ENCODE assay signal across 26 mouse cellular contexts in genomic region chr14:74169131-74169875, GRCm38 (mm10).
DNase-seq lines count a peak whose midpoint lies in the region; ATAC-seq and TF ChIP-seq lines count a peak whose summit lies in the region.
"Had no signal": no experiment of that assay in that cellular context is flagged by ENCODE, and none has a peak within 500 bp of the region (broad histone marks: within the 10 kb centered on the region; RNA-seq: fewer than 3 reads in every experiment).

No protein-coding gene starts in this region.

- 54% methylated on average over 2 of the region's 2 CpGs for WGBS in kidney, embryonic 15.5 days
- 55% methylated on average over 2 of the region's 2 CpGs for WGBS in kidney, embryonic 14.5 days
- WGBS in forebrain, embryonic 15.5 days: 88% methylated on average over 2 of the region's 2 CpGs

- H3K4me3 ChIP-seq in kidney, embryonic 15.5 days (replicated peaks): no peak overlapping the region
- no peak overlapping the region for H3K4me3 ChIP-seq in kidney, embryonic 14.5 days (ENCODE audit: low read length)
- H3K4me3 ChIP-seq in embryonic fibroblast, embryonic 13.5 days (ENCODE audit: insufficient read depth, low read length): no peak overlapping the region
- H3K4me3 ChIP-seq in forebrain, embryonic 15.5 days: no peak overlapping the region
- H3K4me3 ChIP-seq: embryonic facial prominence, embryonic 13.5 days; forebrain, embryonic 10.5 days; heart, adult 2 months; heart, embryonic 15.5 days; hindbrain, embryonic 13.5 days; intestine, embryonic 15.5 days had no signal

- no peak for TF ChIP-seq CTCF in embryonic fibroblast, embryonic 13.5 days (IDR thresholded peaks at IDR 0.05; ENCODE audit: borderline replicate concordance, insufficient read depth, low read length)

- peak; percentile 49; the same call in 1 of the 2 replicates for ATAC-seq in kidney, embryonic 15.5 days (replicated peaks; ENCODE audit: low FRiP score)
- ATAC-seq in kidney, embryonic 14.5 days (ENCODE audit: low FRiP score, low TSS enrichment): no peak
- no peak for ATAC-seq in forebrain, embryonic 15.5 days (replicated peaks)
- ATAC-seq: activated CD4-positive, CD25-positive, alpha-beta regulatory T cell, adult 4 months; forebrain, embryonic 14.5 days; hindbrain, postnatal 0 days; intestine, embryonic 15.5 days had no signal

- H3K4me2 ChIP-seq in kidney, embryonic 15.5 days: no peak overlapping the region
- no peak overlapping the region for H3K4me2 ChIP-seq in kidney, embryonic 14.5 days (replicated peaks; ENCODE audit: low read depth, low read length)
- H3K4me2 ChIP-seq in forebrain, embryonic 15.5 days (replicated peaks): no peak overlapping the region
- H3K4me2 ChIP-seq: embryonic facial prominence, embryonic 13.5 days; heart, embryonic 11.5 days; heart, embryonic 15.5 days; hindbrain, embryonic 13.5 days; intestine, embryonic 15.5 days had no signal

- no peaks in the 10 kb centered on the region for H3K27me3 ChIP-seq in kidney, embryonic 15.5 days
- no peaks in the 10 kb centered on the region for H3K27me3 ChIP-seq in kidney, embryonic 14.5 days (ENCODE audit: control insufficient read depth, insufficient read depth, low read length)
- H3K27me3 ChIP-seq in forebrain, embryonic 15.5 days: no peaks in the 10 kb centered on the region
- H3K27me3 ChIP-seq: CH12.LX; embryonic facial prominence, embryonic 13.5 days; heart, embryonic 15.5 days; hindbrain, embryonic 13.5 days; intestine, embryonic 15.5 days had no signal

- H3K4me1 ChIP-seq in kidney, embryonic 15.5 days: no peaks in the 10 kb centered on the region
- H3K4me1 ChIP-seq in kidney, embryonic 14.5 days (ENCODE audit: control insufficient read depth, insufficient read depth, low read length): no peaks in the 10 kb centered on the region
- H3K4me1 ChIP-seq in embryonic fibroblast, embryonic 13.5 days (ENCODE audit: control insufficient read depth, insufficient read depth, low read length): peaks cover 7% of the 10 kb centered on the region
- no peaks in the 10 kb centered on the region for H3K4me1 ChIP-seq in forebrain, embryonic 15.5 days
- H3K4me1 ChIP-seq: forebrain, embryonic 10.5 days; heart, embryonic 15.5 days; hindbrain, embryonic 13.5 days; intestine, embryonic 15.5 days had no signal

- no peak overlapping the region for H3K27ac ChIP-seq in kidney, embryonic 15.5 days
- no peak overlapping the region for H3K27ac ChIP-seq in kidney, embryonic 14.5 days (ENCODE audit: low read depth, low read length)
- H3K27ac ChIP-seq in embryonic fibroblast, embryonic 13.5 days (ENCODE audit: insufficient read depth, low read length): peak overlapping the region; percentile 95
- no peak overlapping the region for H3K27ac ChIP-seq in forebrain, embryonic 15.5 days (replicated peaks)
- H3K27ac ChIP-seq: embryonic facial prominence, embryonic 13.5 days; forebrain, embryonic 10.5 days; heart, adult 2 months; heart, embryonic 15.5 days; hindbrain, embryonic 13.5 days; hindbrain, postnatal 0 days; intestine, embryonic 15.5 days had no signal

- peak; percentile 79 for DNase-seq in 3T3-L1 (ENCODE audit: low read depth, low spot score)
- peak; percentile 60 for DNase-seq in Muller cell, postnatal 12 days (ENCODE audit: inconsistent ontology term)
- DNase-seq in right cerebral cortex, postnatal 14 days: no peak
- DNase-seq in left cerebral cortex, adult 8-10 months (ENCODE audit: low spot score in 2 of 2): no peak
- DNase-seq: adrenal gland, postnatal 10 days; cerebellum, adult 18-20 months; cerebellum, adult 9-11 months; cerebellum, postnatal 36 days; gastrocnemius, postnatal 10 days; heart, adult 2 months; heart, postnatal 14 days; kidney, adult 2 months had no signal

- H3K9ac ChIP-seq in kidney, embryonic 15.5 days: no peak overlapping the region
- H3K9ac ChIP-seq in kidney, embryonic 14.5 days (ENCODE audit: low read depth, low read length): no peak overlapping the region
- no peak overlapping the region for H3K9ac ChIP-seq in forebrain, embryonic 15.5 days (replicated peaks)
- H3K9ac ChIP-seq: embryonic facial prominence, embryonic 13.5 days; heart, embryonic 15.5 days; hindbrain, embryonic 13.5 days; intestine, embryonic 15.5 days had no signal

- no peaks in the 10 kb centered on the region for H3K9me3 ChIP-seq in kidney, embryonic 15.5 days (replicated peaks)
- H3K9me3 ChIP-seq in kidney, embryonic 14.5 days (ENCODE audit: control insufficient read depth, low read length): no peaks in the 10 kb centered on the region
- H3K9me3 ChIP-seq in forebrain, embryonic 15.5 days: no peaks in the 10 kb centered on the region
- H3K9me3 ChIP-seq: embryonic facial prominence, embryonic 13.5 days; forebrain, embryonic 10.5 days; heart, embryonic 15.5 days; hindbrain, embryonic 13.5 days; intestine, embryonic 15.5 days had no signal

- H3K36me3 ChIP-seq in kidney, embryonic 15.5 days: no peaks in the 10 kb centered on the region
- no peaks in the 10 kb centered on the region for H3K36me3 ChIP-seq in kidney, embryonic 14.5 days (ENCODE audit: control insufficient read depth, insufficient read depth, low read length)
- no peaks in the 10 kb centered on the region for H3K36me3 ChIP-seq in forebrain, embryonic 15.5 days
- H3K36me3 ChIP-seq: embryonic facial prominence, embryonic 13.5 days; forebrain, embryonic 10.5 days; heart, embryonic 15.5 days; hindbrain, embryonic 13.5 days; intestine, embryonic 15.5 days had no signal

- TF ChIP-seq POLR2A in embryonic fibroblast, embryonic 13.5 days (IDR thresholded peaks at IDR 0.05; ENCODE audit: low read depth, low read length): no peak

Comparison
In these comparisons a context has a peak if more than half of its experiments do, and no peak if none do; other contexts are left out.
1. DNase-seq: peak in 3T3-L1 (single experiment) and Muller cell, postnatal 12 days (single experiment); none in right cerebral cortex, postnatal 14 days (single experiment) and left cerebral cortex, adult 8-10 months (0 of 2).